Mouse (Mus musculus) 3T3-L1 (cell line): ENCODE data around the gene Tsc1.

Source experiments
- DNase-seq: peaks from one replicate; pipeline ENCODE4 v3.0.0-alpha.2; 2015; ENCODE audit warnings: low read depth, low spot score

Tsc1 gene

DNA sequence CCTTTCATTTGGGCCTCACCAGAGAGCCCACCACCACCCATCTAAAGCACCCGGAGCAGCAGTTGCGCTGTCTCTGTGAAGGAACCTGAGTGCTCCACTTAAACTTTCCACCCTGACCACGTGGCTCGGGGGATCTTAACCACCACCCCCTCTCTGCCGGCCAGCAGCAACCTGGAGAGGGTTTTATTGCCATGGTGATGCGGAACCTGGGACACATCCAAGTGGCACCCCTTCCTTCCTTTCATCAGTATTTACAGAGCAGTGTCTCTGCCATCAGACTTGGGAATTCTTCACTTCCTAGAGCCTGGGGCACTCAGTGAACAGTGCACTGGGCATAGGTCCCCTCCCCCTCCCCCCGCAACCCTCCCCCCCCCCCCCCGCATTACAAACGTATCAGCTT lies 82.9 kb downstream of the Tsc1 start:
- no peak for DNase-seq

DNA sequence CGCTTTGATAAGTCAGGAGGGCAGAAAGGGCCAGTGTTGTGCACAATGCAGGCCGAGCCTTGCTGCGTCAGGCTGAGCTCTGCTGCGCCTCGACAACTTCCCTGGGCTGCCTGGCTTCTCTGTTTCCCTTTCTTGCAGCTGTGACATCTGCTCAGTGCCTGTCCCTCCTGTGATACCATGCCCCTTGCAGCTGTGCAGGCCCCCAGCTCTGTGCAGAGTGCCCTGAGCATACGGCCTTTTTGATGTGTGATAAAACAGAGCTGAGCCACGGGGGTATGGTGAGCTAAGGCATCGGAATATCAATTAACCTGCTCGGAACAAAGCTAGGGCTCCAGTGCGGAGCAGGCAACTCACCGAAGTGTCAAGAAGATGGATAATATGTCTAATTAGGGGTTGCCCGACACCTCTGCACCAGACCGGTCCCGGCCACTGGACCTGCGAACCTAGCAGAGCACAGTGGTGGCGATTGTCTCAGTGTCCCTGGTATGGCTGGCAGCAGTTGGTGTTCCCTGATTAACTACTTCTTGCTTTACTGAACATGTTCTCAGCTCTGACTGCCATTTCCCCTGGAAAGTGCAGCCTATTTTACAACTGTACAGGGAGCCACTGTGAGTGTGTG lies 86.9 kb downstream of the Tsc1 start:
- no peak for DNase-seq

DNA sequence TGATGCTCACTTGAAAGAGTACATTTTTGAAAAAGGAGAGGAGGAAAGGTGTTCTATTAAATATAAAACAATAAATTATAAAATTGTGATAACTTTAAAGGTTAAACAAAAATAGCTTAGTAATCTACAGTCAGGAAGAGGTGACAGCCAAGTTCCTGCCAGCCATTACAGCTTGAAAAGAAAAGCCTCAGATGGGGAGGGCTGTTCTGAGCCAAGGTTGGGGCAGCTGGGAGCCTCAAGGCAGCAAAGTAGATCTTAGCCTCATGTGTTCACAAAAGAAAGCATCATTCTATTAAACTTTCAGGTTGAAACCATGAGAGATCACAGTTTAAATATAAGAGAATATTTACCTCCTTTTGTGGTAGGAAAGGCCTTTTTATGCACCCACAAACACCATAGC lies 89.6 kb downstream of the Tsc1 start:
- DNase-seq, result no peak

DNA sequence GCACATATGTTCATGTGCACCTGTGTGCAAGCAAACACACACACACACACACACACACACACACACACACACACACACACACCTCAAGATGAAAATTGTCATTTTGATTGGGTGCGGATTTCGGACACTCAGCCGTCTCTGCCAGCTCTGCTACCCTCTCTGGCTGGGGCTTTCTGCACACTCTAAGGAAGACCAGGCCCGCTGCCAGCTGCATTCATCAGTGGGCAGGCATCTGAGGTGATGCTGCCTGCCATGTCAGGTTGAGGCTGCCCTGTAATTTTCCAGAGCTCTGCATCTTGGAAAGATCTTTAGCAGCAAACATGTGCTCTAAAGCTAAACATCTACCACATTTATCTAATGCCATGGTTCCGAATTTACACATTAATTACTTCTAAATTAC lies 96.1 kb downstream of the Tsc1 start:
- peak; percentile 56 for DNase-seq

DNA sequence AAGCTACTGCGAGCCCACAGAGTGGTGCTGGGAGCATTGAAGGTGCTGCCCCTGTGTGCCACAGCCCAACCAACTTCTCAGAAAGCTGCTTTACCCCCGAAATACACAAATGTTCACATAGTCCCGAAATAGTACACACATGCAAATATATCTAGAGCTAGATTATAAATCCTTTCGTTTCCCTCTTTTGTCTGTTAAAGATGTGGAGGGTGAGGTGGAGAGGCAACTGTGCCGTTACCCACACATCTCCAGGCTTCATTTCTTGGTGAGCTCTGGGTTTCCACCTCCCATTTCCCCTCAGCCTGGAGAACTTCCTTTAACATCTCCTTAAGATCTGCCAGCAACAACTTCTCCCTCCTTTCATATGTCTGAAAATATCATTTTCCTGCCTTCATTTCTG lies 99.1 kb downstream of the Tsc1 start:
- no peak for DNase-seq
